Mouse (Mus musculus) heart, postnatal 0 days (tissue): Measurements from ENCODE around the gene Gm7982. TPM values are rescaled to one million over a fixed set of nuclear protein-coding genes. Genes with fewer than 3 reads are reported as not detected.
"Not testable (repeated sequence)": the region's sequence is repeated elsewhere in the genome, so short reads cannot be mapped to it uniquely, and the experiment has no call there.

Experiments used
- ATAC-seq: fragments of 200-750 bp; cut with Nextera tagmentation; 2 replicates; pipeline ENCODE4 v1.8.0; 2017; ENCODE audit warnings: low read depth, moderate number of reproducible peaks, moderate library complexity; ENCODE audit not compliant: insufficient read depth
- DNase-seq: peaks from one replicate; pipeline ENCODE4 v3.0.0-alpha.2; 2016; ENCODE audit warnings: low spot score
- H3K27ac ChIP-seq: fragments of 300-500 bp; sonication (generic); 2 replicates; pipeline ENCODE4 v1.5.1; 2014; ENCODE audit warnings: low read depth, mild to moderate bottlenecking
- H3K27me3 ChIP-seq: fragments of 300-500 bp; sonication (generic); 2 replicates; pipeline ENCODE4 v1.6.1; 2014; ENCODE audit warnings: low read length, mixed read lengths; ENCODE audit not compliant: control insufficient read depth, insufficient read depth
- H3K36me3 ChIP-seq: fragments of 300-500 bp; sonication (generic); replicated peaks from 2 replicates; pipeline ENCODE4 v1.6.1; 2014; ENCODE audit warnings: low read length, mixed read lengths; ENCODE audit not compliant: control insufficient read depth, insufficient read depth
- H3K4me1 ChIP-seq: fragments of 300-500 bp; sonication (generic); 2 replicates; pipeline ENCODE4 v1.6.1; 2014; ENCODE audit warnings: antibody characterized with exemption; ENCODE audit not compliant: control insufficient read depth, insufficient read depth
- H3K4me2 ChIP-seq: fragments of 300-500 bp; sonication (generic); 2 replicates; pipeline ENCODE4 v1.6.1; 2014; ENCODE audit warnings: low read depth, mild to moderate bottlenecking, low read length, moderate library complexity
- H3K4me3 ChIP-seq: fragments of 300-500 bp; sonication (generic); 2 replicates; pipeline ENCODE4 v1.5.1; 2014; ENCODE audit warnings: low read depth, low read length
- H3K9ac ChIP-seq: fragments of 300-500 bp; sonication (generic); replicated peaks from 2 replicates; pipeline ENCODE4 v1.6.1; 2014; ENCODE audit warnings: low read depth, low read length, mixed read lengths
- H3K9me3 ChIP-seq: fragments of 300-500 bp; sonication (generic); replicated peaks from 2 replicates; pipeline ENCODE4 v1.6.1; 2016; ENCODE audit warnings: low read length; ENCODE audit not compliant: control insufficient read depth
- WGBS: fragments of 180-500 bp; shearing (Covaris S2); extraction: QIAGEN DNeasy Blood & Tissue Kit; methylation state at CpG from one replicate; pipeline ENCODE4 v1.1.7; 2014; 5-methylcytosine and 5-hydroxymethylcytosine counted together
- polyA plus RNA-seq: library from polyadenylated mRNA; unstranded; fragments of >200 nt; fragmentation: Nextera tagmentation; extraction: Ambion mirVana; gene quantifications from 2 replicates; pipeline ENCODE4 v1.2.1, GENCODE M21; 2015
- total RNA-seq: library from RNA; depleted of rRNA; stranded (reverse); fragments of >200 nt; gene quantifications from 2 replicates; pipeline ENCODE4 v1.2.3, GENCODE M21; 2014; ENCODE audit warnings: low replicate concordance; rRNA removed

The Gm7982 gene
- total RNA-seq (not detected in 2 replicates), polyA plus RNA-seq (not detected in 2 replicates)

GRCm38 (mm10) chr5:95741714-95742113, at the start of gene Gm7982:
Gene Gm7982, plus strand, starts transcription at chr5:95742014.
- not testable (repeated sequence) for H3K4me2 ChIP-seq, H3K27ac ChIP-seq, H3K9me3 ChIP-seq, H3K27me3 ChIP-seq, H3K36me3 ChIP-seq, ATAC-seq, H3K9ac ChIP-seq, H3K4me3 ChIP-seq, DNase-seq, H3K4me1 ChIP-seq
- WGBS, result no CpG with 5 or more reads among the region's 3 CpGs

- not testable (repeated sequence) for H3K4me1 ChIP-seq, H3K27ac ChIP-seq, H3K4me2 ChIP-seq, DNase-seq, H3K9ac ChIP-seq, H3K9me3 ChIP-seq, H3K4me3 ChIP-seq, H3K36me3 ChIP-seq, ATAC-seq, H3K27me3 ChIP-seq
- WGBS, result no CpG with 5 or more reads among the region's 1 CpGs
Measured at GRCm38 (mm10) chr5:95736073-95736472, 5.7 kb upstream of the Gm7982 start, which contains the start of gene Gm7978. Gene Gm7978, minus strand, starts transcription at chr5:95736173.

DNA sequence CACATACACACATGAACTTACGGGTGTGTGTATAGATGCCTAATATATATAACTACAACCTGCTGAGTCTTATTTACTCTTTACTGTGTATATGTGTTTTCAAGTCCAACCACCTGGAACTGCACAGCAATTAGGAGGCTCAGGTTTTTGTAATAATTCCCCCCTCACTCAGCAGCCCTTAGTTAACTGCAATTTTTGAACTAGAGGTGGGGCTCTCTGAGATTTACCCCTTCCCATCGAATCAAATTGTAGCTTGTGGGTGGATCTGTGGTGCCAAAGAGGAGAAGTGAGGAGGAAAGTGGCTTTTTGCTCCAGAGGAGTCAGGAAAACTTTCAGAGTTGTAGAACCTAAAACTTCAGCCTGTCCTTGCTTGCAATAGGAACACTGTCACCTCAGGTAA, 33.9 kb downstream of the Gm7982 start, which contains the start of gene E330014E10Rik:
TSS of gene E330014E10Rik (plus strand) at position 301 of the 400 bp plus-strand sequence.
- H3K4me3 ChIP-seq, ATAC-seq, H3K4me2 ChIP-seq, H3K36me3 ChIP-seq, H3K27ac ChIP-seq, H3K27me3 ChIP-seq, DNase-seq, H3K9ac ChIP-seq, H3K9me3 ChIP-seq, H3K4me1 ChIP-seq: not testable (repeated sequence)
- no CpG with 5 or more reads among the region's 2 CpGs for WGBS

Other genes starting within 250 kb of the Gm7982 start
- gene Gm3286, start 231.3 kb upstream of the Gm7982 start, total RNA-seq, result not detected in 2 replicates
- not detected in 2 replicates for gene Gm3286, start 231.3 kb upstream of the Gm7982 start, polyA plus RNA-seq
- gene Gm7971, start 147.1 kb upstream of the Gm7982 start, total RNA-seq, result not detected in 2 replicates
- gene Gm7971, start 147.1 kb upstream of the Gm7982 start, polyA plus RNA-seq, result not detected in 2 replicates
- gene Gm7978, start 5.8 kb upstream of the Gm7982 start, total RNA-seq, result not detected in 2 replicates
- gene Gm7978, start 5.8 kb upstream of the Gm7982 start, polyA plus RNA-seq, result not detected in 2 replicates
- not detected in 2 replicates for gene E330014E10Rik, start 34.0 kb downstream of the Gm7982 start, total RNA-seq
- gene E330014E10Rik, start 34.0 kb downstream of the Gm7982 start, polyA plus RNA-seq, result not detected in 2 replicates
- gene Cxcl13, start 214.9 kb downstream of the Gm7982 start, total RNA-seq, result not detected in 2 replicates
- gene Cxcl13, start 214.9 kb downstream of the Gm7982 start, polyA plus RNA-seq, result 0.30 and 0.33 TPM in 2 replicates